Mouse (Mus musculus) megakaryocyte progenitor cell, adult 5-6 weeks (primary cell): ENCODE results near the gene Rasgef1b. TPM values are rescaled to one million over a fixed set of nuclear protein-coding genes. Genes with fewer than 3 reads are reported as not detected.

Experiments
- ATAC-seq: replicated peaks from 2 replicates; pipeline ENCODE4 v1.8.0; 2016; ENCODE audit warnings: mild to moderate bottlenecking, moderate TSS enrichment, inconsistent platforms; ENCODE audit not compliant: poor library complexity
- total RNA-seq, 2 experiments: library from RNA; stranded (forward) in 1 of 2; stranded (reverse) in 1 of 2; fragments of 157-497, 149-512 nt in 1 of 2; fragments of 200-1000 nt in 1 of 2; gene quantifications; 2 replicates each; pipeline versions ENCODE4 v1.2.3 to v1.2.4; 2015 to 2017

The Rasgef1b gene
- total RNA-seq, 2 experiments from 2014 or later: 1.8 to 2.2 TPM

DNA sequence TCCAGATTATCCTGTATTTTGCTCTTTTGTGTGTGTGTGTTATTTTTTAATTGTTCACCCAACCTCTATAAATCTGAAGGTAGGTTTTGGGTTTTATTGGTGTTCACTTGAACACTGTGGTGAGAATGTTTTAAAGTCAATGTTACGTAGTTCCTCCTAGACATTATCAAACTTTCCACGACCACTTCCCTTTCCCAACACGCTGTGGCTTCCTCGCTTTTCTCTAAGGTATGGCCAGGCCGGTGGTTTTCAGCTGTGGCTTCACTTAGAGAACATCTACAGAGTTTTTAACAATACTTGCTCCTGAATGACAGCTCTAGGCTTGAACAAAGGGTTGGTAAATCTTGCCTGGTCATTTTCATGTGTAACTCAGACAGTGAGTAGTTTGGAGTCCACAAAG, 461.5 kb downstream of the Rasgef1b start:
- peak; percentile 78 for ATAC-seq

DNA sequence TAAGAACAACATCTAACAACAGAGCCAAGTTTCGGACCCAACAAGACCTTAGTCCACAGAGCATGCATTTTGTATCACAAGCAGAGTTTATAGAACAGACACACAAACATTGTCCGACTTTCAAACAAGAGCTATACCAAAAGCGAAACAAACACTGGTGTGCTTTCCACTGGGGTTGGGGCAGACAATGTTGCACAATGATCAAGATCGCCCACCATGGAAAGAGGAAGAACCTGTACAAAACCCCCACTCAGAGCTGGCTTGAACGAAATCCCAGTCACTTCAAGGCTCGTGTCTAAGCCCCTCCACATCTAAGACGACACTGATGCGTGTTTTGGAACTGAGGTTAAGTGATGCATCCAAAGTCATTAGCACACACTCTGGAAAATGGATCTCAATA, 462.6 kb downstream of the Rasgef1b start:
- ATAC-seq: peak; percentile 74

- no peak for ATAC-seq
These were observed 466.5 kb downstream of the Rasgef1b start for GRCm38 (mm10) chr5:99262197-99262920.

- ATAC-seq: no peak
These were observed 467.6 kb downstream of the Rasgef1b start for GRCm38 (mm10) chr5:99261121-99261724.

GRCm38 (mm10) chr5:99258003-99258500, 470.8 kb downstream of the Rasgef1b start:
- no peak for ATAC-seq

DNA sequence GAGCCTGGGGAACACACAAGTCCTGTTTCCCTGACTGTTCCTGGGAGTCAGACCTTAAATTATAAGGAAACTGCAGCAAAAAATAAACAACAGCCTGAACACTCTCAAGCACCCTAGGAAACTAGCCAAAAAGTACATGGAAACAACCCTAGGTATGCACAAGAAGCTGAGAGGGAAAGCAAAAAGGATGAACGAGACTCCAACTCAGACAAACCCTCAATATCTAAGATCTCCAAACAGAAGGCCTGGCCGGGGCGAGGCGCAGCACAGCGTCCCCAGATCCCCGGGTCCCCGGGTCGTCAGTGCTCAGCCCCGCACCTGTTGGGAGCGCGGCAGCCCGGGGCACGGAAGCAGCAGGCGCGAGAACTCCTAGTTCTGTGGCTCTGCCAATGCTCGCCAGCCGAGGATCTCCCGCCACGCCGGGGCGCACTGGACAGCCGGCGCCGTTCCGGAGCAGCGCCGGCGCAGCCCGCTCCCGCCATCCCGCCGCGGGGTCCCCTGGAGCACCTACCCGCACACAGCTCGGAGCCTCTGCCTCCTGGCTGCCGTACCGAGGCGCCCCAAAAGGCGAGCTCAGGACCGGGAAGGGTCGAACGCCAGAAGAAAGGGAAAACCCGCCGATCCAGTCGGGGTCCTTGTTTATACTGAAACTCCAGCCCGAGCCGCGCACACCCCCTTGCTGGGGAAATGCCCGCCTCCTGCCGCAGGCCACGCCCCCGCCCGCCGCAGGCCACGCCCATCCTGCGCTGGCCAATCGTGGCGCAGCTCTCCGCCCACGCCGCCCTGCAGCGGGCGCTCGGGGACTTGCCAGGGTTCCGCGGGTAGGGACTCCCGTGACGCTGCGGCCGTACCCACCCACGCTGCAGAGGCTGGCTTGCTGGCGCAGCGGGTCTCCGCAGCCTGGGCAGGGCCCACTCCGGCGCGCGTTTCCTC, 476.4 kb downstream of the Rasgef1b start:
- ATAC-seq: peak; percentile 79

GRCm38 (mm10) chr5:99251379-99252202, 477.3 kb downstream of the Rasgef1b start:
- ATAC-seq: peak; percentile 5; the same call in 1 of the 2 replicates

- no peak for ATAC-seq
These were observed 478.0 kb downstream of the Rasgef1b start for GRCm38 (mm10) chr5:99250820-99251219.

- peak; percentile 54 for ATAC-seq
These were observed 480.4 kb downstream of the Rasgef1b start for GRCm38 (mm10) chr5:99248501-99248900.

DNA sequence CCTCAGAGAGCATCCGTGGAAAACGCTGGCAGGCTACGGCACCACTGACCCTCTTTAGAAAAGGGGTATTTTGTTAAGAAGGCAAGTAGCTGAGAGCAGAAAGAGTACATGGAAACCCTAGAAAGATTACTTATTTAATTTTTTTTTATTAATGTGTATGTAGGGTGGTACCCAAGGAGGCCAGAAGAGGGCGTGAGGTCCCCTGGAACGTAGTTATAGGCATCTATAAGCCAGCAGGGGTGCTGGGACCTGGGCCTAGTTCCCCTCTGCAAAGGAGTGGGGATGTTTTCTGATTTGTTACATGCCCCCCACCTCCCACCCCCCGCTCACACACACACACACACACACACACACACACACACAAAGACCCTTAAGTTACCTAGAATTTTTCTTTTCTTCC, 480.9 kb downstream of the Rasgef1b start:
- no peak for ATAC-seq

- ATAC-seq: no peak
These were observed 481.4 kb downstream of the Rasgef1b start for GRCm38 (mm10) chr5:99247441-99247840.

DNA sequence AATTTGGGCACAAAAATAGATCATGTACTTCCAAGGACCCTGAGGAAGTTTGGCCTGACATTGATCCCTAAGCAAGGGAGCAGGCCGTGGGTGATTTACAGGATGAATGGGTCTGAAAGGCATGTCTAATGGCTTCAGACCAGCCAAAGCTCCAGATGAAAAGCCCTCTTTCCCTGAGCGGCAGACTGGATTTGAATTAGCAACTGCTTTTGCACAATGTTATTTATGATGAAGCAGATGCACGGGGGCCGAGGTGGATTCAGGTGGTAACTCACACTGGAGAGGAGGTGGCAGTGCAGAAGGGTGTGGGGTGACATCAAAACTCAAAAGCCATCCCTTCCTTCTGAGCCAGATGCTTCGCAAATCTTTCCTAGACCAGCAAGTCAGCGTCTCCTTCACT, 481.9 kb downstream of the Rasgef1b start:
- no peak for ATAC-seq

- no peak for ATAC-seq
These were observed 486.7 kb downstream of the Rasgef1b start for GRCm38 (mm10) chr5:99241988-99242740.

DNA sequence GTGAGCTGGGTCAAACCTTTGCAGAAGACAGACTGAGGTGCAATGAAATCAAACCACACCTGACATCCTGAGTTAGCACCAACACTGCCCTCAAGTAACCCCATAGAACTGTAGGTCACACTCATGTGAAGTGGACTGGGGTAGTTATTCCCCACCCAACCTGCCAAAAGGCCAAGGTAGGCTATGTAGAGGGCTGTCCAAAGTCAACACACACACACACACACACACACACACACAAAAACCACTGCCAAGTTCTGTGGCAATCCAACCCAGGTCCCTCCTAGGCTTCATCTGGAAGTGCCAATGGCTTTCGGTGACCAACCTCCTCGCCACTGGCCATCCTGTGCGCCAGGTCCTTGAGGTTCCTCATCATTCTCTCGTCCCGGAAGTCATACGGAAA, 488.4 kb downstream of the Rasgef1b start:
- no peak for ATAC-seq

DNA sequence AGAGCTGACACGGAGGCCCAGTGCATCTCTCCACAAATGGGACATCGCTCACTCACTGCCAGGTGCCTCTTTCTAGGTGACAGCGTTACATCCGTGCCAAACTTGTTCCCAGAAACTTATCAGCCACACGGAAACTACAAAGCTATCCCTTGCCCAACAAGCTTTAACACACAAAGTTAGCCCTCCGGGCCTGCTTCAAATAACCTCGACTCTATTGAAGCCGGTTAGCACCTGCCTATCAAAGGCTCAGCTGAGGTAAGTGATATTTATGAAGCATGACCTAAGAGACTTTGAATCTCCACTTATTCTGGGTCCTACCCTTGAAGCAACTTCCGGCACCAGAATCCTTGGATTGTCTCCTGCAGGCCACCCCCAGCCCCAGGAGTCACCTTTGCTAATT, 489.2 kb downstream of the Rasgef1b start:
- ATAC-seq: no peak

- ATAC-seq: no peak
These were observed 490.7 kb downstream of the Rasgef1b start for GRCm38 (mm10) chr5:99238150-99238549.

- ATAC-seq: no peak
These were observed 491.7 kb downstream of the Rasgef1b start for GRCm38 (mm10) chr5:99236888-99237752.

- ATAC-seq: no peak
These were observed 492.4 kb downstream of the Rasgef1b start for GRCm38 (mm10) chr5:99236431-99236830.

GRCm38 (mm10) chr5:99234275-99234674, 494.6 kb downstream of the Rasgef1b start:
- ATAC-seq: no peak
